Mouse (Mus musculus) lung, postnatal 0 days (tissue): Measurements from ENCODE around the gene Lsm3. TPM values are rescaled to one million over a fixed set of nuclear protein-coding genes. Genes with fewer than 3 reads are reported as not detected.

Experiments
- ATAC-seq: fragments of 200-750 bp; cut with Nextera tagmentation; 2 replicates; pipeline ENCODE4 v1.8.0; 2017; ENCODE audit warnings: moderate library complexity
- DNase-seq: peaks from one replicate; pipeline ENCODE4 v3.0.0-alpha.2; 2016; ENCODE audit warnings: low spot score
- H3K27ac ChIP-seq: fragments of 300-500 bp; sonication (generic); 2 replicates; pipeline ENCODE4 v1.5.1; 2014; ENCODE audit warnings: antibody characterized with exemption, mild to moderate bottlenecking, low read length, mixed read lengths
- H3K27me3 ChIP-seq: fragments of 300-500 bp; sonication (generic); replicated peaks from 2 replicates; pipeline ENCODE4 v1.6.1; 2014; ENCODE audit warnings: low read length, mixed read lengths; ENCODE audit not compliant: insufficient read depth
- H3K36me3 ChIP-seq: fragments of 300-500 bp; sonication (generic); 2 replicates; pipeline ENCODE4 v1.6.1; 2014; ENCODE audit warnings: low read length, mixed read lengths; ENCODE audit not compliant: insufficient read depth
- H3K4me1 ChIP-seq: fragments of 300-500 bp; sonication (generic); 2 replicates; pipeline ENCODE4 v1.6.1; 2014; ENCODE audit warnings: antibody characterized with exemption, low read depth, low read length, mixed read lengths; ENCODE audit not compliant: insufficient read depth
- H3K4me2 ChIP-seq: fragments of 300-500 bp; sonication (generic); replicated peaks from 2 replicates; pipeline ENCODE4 v1.6.1; 2014; ENCODE audit warnings: low read depth, mild to moderate bottlenecking, low read length, moderate library complexity, mixed read lengths
- H3K4me3 ChIP-seq: fragments of 300-500 bp; sonication (generic); 2 replicates; pipeline ENCODE4 v1.5.1; 2014; ENCODE audit warnings: low read depth, low read length
- H3K9ac ChIP-seq: fragments of 300-500 bp; sonication (generic); replicated peaks from 2 replicates; pipeline ENCODE4 v1.6.1; 2014; ENCODE audit warnings: low read depth, mild to moderate bottlenecking
- H3K9me3 ChIP-seq: fragments of 300-500 bp; sonication (generic); 2 replicates; pipeline ENCODE4 v1.6.1; 2016; ENCODE audit warnings: low read length, mixed read lengths
- CTCF ChIP-seq: IDR thresholded peaks from 2 replicates; pipeline ENCODE4 v1.5.1; 2016; ENCODE audit warnings: antibody characterized with exemption, mild to moderate bottlenecking
- EP300 ChIP-seq: IDR thresholded peaks from 2 replicates; pipeline ENCODE4 v1.6.1; 2016; ENCODE audit warnings: antibody characterized with exemption, mild to moderate bottlenecking, control low read depth
- WGBS: fragments of 180-500 bp; shearing (Covaris S2); extraction: QIAGEN DNeasy Blood & Tissue Kit; methylation state at CpG from one replicate; pipeline ENCODE4 v1.1.7; 2014; 5-methylcytosine and 5-hydroxymethylcytosine counted together
- polyA plus RNA-seq: library from polyadenylated mRNA; unstranded; fragments of >200 nt; fragmentation: Nextera tagmentation; extraction: Ambion mirVana; gene quantifications from 2 replicates; pipeline ENCODE4 v1.2.1, GENCODE M21; 2015

The Lsm3 gene
- polyA plus RNA-seq, 1 experiment from 2014 or later = 101 TPM

GRCm38 (mm10) chr6:91503302-91503701, 12.4 kb upstream of the Lsm3 start:
- H3K9ac ChIP-seq = no peak overlapping the region
- H3K9me3 ChIP-seq = no peaks in the 10 kb centered on the region
- H3K4me1 ChIP-seq = no peaks in the 10 kb centered on the region
- no peak for TF ChIP-seq CTCF
- no peak for TF ChIP-seq EP300
- ATAC-seq (no peak), DNase-seq (no peak)
- H3K36me3 ChIP-seq = peaks cover 76% of the 10 kb centered on the region
- no peak overlapping the region for H3K4me2 ChIP-seq
- 76% methylated on average over 1 of the region's 1 CpGs for WGBS
- no peak overlapping the region for H3K27ac ChIP-seq
- H3K27me3 ChIP-seq = no peaks in the 10 kb centered on the region
- H3K4me3 ChIP-seq = no peak overlapping the region

DNA sequence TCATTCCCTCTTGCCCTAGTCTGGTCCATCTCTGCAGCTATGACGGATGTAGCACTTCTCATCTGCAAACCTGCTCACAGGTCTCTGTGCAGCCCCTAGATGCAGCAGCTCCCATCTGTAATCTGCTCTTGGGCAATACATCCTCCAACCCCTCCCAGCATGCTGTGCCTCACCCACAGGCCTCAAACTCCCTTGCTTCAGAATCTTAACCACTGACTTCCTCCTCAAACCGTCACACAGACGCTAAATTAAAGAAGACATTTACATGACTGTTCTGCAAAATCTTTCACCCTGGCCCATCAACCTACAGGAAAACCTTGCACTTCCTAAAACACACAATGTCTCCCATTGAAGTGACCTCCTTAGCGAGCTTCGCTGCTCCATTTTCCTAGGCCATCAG, 9.7 kb upstream of the Lsm3 start:
- no peak overlapping the region for H3K4me2 ChIP-seq
- no peak for ATAC-seq
- no peaks in the 10 kb centered on the region for H3K27me3 ChIP-seq
- H3K9me3 ChIP-seq = no peaks in the 10 kb centered on the region
- H3K36me3 ChIP-seq = peaks cover 61% of the 10 kb centered on the region
- no peak overlapping the region for H3K4me3 ChIP-seq
- TF ChIP-seq EP300 (no peak), CTCF (no peak)
- WGBS = 82% methylated on average over 5 of the region's 5 CpGs
- no peak overlapping the region for H3K9ac ChIP-seq
- no peaks in the 10 kb centered on the region for H3K4me1 ChIP-seq
- H3K27ac ChIP-seq = no peak overlapping the region
- DNase-seq = peak; percentile 32

GRCm38 (mm10) chr6:91508041-91508440, 7.7 kb upstream of the Lsm3 start:
- no peaks in the 10 kb centered on the region for H3K27me3 ChIP-seq
- H3K36me3 ChIP-seq = peaks cover 54% of the 10 kb centered on the region
- no peak overlapping the region for H3K9ac ChIP-seq
- TF ChIP-seq EP300 (no peak), CTCF (no peak)
- WGBS = 88% methylated on average over 3 of the region's 3 CpGs
- H3K4me2 ChIP-seq = no peak overlapping the region
- no peak overlapping the region for H3K27ac ChIP-seq
- DNase-seq = no peak
- no peaks in the 10 kb centered on the region for H3K9me3 ChIP-seq
- ATAC-seq = no peak
- no peaks in the 10 kb centered on the region for H3K4me1 ChIP-seq
- no peak overlapping the region for H3K4me3 ChIP-seq

DNA sequence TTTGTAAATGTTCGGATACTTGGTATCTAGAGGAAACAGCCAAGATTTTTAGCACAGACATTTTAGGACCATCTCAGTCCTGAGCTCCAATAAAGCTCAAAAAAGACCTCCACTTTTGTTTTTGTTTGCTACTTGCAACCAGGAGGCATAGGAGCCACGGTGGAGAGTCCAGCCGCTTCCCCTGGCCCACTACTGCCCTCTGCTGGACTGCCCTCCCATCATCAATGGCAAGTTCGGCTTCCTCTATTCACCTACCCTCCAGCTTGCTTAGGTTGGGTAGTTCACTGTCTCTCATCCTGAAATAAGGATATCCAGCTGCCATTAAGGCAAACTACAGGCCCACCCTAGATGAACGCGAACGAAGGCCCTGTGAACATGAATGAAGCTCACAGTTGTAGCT, 6.4 kb upstream of the Lsm3 start:
- no peak overlapping the region for H3K27ac ChIP-seq
- H3K4me3 ChIP-seq = no peak overlapping the region
- no peak overlapping the region for H3K4me2 ChIP-seq
- no peaks in the 10 kb centered on the region for H3K4me1 ChIP-seq
- WGBS = 47% methylated on average over 7 of the region's 7 CpGs
- H3K9ac ChIP-seq = no peak overlapping the region
- no peaks in the 10 kb centered on the region for H3K27me3 ChIP-seq
- H3K36me3 ChIP-seq = peaks cover 41% of the 10 kb centered on the region
- H3K9me3 ChIP-seq = no peaks in the 10 kb centered on the region
- ATAC-seq (peak; percentile 62), DNase-seq (peak; percentile 70)
- TF ChIP-seq CTCF (peak; percentile 94), EP300 (no peak)

DNA sequence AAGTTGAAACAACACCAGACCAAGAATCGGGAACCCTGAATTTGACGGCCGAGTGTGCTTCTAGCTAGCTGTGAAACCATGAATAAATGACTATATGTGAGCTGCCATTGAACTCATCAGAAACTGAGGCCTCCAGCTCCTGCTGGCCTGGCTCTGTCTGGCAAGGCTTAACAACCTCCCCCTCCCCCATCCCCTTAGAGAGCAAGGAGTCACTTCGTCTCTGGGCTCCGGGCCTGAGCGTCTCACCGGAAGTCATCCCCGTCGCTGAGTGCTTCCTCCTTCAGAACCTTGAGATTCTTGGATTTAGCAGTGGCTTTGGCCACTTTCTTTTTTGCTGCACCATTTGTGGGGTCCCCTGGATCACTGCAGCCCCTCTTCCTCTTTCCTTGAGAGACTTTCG, 5.5 kb upstream of the Lsm3 start:
- no peaks in the 10 kb centered on the region for H3K4me1 ChIP-seq
- 75% methylated on average over 10 of the region's 10 CpGs for WGBS
- no peak for DNase-seq
- no peak overlapping the region for H3K4me2 ChIP-seq
- H3K9me3 ChIP-seq = no peaks in the 10 kb centered on the region
- H3K36me3 ChIP-seq = peaks cover 32% of the 10 kb centered on the region
- ATAC-seq = no peak
- no peak overlapping the region for H3K4me3 ChIP-seq
- no peaks in the 10 kb centered on the region for H3K27me3 ChIP-seq
- TF ChIP-seq EP300 (no peak), CTCF (no peak)
- H3K9ac ChIP-seq = no peak overlapping the region
- no peak overlapping the region for H3K27ac ChIP-seq

DNA sequence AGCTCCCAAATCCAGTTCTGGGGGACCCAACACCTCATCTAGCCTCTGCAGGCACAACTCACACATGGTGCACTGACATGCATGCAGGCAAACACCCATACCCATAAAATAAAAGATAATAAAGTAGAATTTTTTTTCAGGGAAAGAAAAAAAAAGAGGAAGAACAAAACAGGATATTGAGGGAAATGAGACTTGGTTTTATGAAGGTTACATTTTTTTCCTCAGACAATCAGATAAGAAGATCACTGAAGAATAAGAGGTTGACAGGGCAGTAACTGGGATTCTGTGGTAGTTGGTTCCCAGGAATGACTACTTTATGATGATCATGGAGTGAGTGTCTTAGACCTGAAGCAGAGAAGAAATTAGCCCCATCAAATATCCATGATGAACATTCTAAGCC, 1.6 kb upstream of the Lsm3 start:
- TF ChIP-seq CTCF = no peak
- TF ChIP-seq EP300 = no peak

GRCm38 (mm10) chr6:91514737-91515362, 878 bp upstream of the Lsm3 start:
- ATAC-seq = no peak
- peak overlapping the region; percentile 47 for H3K9ac ChIP-seq
- WGBS = 15% methylated on average over 10 of the region's 10 CpGs
- no peaks in the 10 kb centered on the region for H3K27me3 ChIP-seq
- TF ChIP-seq EP300 (no peak), CTCF (no peak)
- peaks cover 4% of the 10 kb centered on the region; the same call in 1 of the 2 replicates for H3K4me1 ChIP-seq
- H3K9me3 ChIP-seq = no peaks in the 10 kb centered on the region
- peak overlapping the region; percentile 59 for H3K4me3 ChIP-seq
- peak; percentile 43 for DNase-seq
- H3K36me3 ChIP-seq = peaks cover 5% of the 10 kb centered on the region; the same call in 1 of the 2 replicates
- H3K27ac ChIP-seq = peak overlapping the region; percentile 81
- peak overlapping the region; percentile 65 for H3K4me2 ChIP-seq

More for the DNA sequence above, 1.6 kb upstream of the Lsm3 start:
- ATAC-seq (no peak), DNase-seq (no peak)
- Histone ChIP-seq H3K27me3 (no peaks in the 10 kb centered on the region), H3K9me3 (no peaks in the 10 kb centered on the region), H3K27ac (no peak overlapping the region), H3K4me3 (no peak overlapping the region), H3K9ac (no peak overlapping the region), H3K4me1 (peaks cover 4% of the 10 kb centered on the region; the same call in 1 of the 2 replicates), H3K4me2 (no peak overlapping the region), H3K36me3 (peaks cover 4% of the 10 kb centered on the region; the same call in 1 of the 2 replicates)
